Mouse (Mus musculus) layer of hippocampus, adult 9-10 months (tissue): ENCODE results near the gene Olfr504.
"Not testable (repeated sequence)": the region's sequence is repeated elsewhere in the genome, so short reads cannot be mapped to it uniquely, and the experiment has no call there.

Experiments
- DNase-seq: peaks from one replicate; pipeline ENCODE4 v3.0.0; 2022; ENCODE audit warnings: low spot score

Gene Olfr504

DNA sequence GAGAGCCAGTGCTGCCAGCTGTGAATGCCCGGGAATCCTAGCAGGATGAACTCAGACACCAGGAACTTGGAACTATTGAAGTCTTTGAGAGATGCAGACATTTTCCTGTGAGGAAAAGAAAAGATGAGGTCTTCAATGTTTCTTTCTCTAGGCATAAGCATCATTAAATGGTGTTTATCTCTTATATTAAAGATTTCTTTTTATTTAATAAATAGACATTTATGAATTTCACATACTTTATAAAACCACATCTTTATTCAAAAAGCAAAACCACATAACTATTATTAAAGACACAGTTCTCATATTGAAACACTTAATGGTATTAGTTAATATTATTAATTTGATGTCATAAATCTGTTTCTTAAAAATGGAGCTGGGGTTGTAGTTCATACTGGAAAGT, at the start of gene Olfr504:
Olfr504 (minus strand) TSS at position 101 of the 400 bp plus-strand sequence.
- no peak for DNase-seq

DNA sequence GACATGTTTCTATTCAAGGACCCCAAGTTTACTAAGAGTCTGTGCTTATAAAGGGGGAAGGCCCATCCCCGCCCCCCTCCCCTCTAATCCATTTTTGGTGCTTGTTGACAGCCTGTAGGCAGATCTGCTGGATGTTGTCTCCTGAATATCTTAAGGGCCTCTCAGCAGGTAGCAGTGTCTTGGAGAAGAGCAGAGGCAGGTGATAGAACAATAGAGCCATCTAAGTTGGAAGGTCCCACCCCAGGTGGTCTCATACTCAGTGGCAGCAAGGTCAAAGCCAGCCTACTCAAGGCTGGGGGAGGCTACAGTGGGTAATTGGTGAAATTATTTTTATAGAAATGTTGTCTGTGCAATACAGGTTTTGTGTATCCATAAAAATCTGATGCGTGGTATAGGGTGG, 48.5 kb upstream of the Olfr504 start:
- DNase-seq = no peak

DNA sequence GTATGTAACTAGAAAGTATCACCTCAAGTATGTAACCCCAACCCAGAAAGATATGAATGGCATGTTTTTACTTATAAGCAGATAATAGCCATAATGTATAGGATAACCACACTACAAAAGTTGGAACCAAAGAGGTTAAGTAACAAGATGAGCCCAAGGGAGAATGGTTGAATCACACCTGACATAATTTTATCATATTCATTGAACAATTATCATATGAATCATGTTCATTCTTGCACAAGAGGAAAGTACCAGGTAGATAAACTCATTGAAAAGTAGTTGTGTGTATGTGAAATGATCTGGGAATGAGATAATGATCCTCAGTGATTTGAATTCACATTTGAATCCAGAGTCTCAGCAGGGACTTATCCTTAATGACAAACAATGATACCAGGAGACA, 44.9 kb upstream of the Olfr504 start, which contains the start of gene Olfr506:
Olfr506 (plus strand) TSS at position 301 of the 400 bp plus-strand sequence.
- DNase-seq = no peak

DNA sequence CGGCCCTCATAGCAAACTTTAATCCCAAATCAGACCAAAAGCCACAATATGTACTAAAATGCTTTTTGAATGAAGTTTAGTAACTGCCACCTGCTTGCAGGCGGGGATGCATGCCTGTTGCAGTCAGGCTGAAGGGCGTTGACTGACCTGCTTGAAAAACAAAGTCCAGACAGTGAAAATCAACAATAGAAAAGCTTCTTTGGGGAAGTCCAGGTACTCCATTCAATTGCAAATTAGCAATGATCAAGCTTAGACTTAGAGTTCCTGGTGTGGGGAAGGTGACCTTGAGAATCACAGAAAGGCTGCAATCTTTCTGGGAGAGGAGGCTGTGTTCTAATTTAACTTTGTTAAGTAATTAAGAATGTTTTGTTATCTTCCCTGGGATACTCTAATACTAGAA, 36.3 kb upstream of the Olfr504 start:
- DNase-seq = not testable (repeated sequence)

DNA sequence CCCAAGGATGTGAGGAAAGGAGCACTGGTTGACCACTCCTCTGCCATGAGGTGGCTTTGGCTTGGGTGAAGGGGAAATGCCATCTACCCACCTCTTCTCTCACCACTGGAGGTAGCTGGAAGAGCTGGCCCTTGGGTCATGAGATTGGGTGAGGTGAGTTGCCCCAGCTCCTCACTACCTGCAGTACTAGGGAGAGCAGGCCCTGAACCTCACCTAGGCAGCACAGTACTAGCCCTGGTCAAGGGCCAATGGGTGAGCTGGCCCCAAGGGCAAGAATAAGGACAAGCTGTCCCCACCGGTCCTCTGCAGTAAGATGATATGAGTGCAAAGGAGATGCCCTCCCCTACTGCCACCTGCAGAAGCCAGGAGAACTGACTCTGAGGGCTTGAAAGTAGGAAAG, 24.2 kb upstream of the Olfr504 start:
- DNase-seq = no peak

DNA sequence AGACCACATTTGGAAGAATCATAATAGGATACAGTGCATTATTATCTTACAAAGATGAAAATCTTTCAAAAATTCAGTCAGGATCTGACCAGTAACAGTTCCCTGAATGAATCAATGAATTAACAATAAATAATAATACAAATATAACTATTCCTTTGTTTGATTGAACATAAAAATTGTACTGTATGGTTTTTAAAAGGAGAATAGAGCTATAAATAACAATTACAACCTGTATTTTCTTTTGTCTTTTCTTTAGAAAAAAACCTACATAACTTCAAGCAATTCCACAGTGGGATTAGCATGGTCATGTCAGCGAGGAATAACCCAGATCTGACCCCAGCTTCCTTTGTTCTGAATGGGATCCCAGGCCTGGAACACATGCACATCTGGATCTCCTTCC, 21.4 kb downstream of the Olfr504 start, which contains the start of gene Olfr503:
Olfr503 (plus strand) TSS at position 301 of the 400 bp plus-strand sequence.
- not testable (repeated sequence) for DNase-seq

DNA sequence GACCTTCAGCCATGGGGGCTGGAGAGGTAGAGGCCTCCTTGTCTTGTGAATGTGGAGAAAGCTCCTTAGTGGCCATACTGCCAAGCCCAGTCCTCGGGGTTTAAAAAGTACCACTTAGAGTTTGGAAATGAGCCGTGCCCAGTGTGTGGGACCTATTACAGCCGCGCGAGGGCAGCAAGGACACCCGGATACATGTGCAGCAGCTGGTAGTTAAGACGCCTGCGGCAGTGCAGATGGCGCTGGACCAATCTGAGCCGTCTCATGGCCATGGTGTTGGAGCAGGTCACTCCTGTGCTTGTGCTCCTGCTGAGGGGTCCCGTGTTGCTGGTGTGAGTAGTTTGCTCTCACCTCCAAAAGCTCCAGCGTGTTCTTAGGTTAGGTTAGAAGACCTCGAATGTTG, 23.2 kb downstream of the Olfr504 start:
- no peak for DNase-seq

DNA sequence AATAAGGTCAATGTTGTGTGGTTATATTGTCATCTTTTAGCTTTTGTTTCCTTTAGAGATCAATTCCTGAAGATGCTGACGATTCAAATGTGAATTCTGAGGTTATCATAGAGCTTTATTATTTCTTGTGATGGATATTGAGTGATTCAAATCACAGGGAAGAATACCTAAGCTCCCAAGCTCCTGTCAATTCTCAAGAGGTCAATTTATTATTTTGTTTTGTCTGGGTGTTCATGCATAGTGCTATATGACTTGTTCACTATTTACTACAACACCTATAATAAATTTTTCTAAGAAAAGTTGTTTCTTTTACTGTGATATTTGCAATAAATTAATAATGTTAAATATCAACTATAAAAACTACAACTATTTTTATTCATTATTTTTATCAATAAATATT, 40.6 kb downstream of the Olfr504 start, which contains the start of gene Olfr502:
Olfr502 (minus strand) TSS at position 101 of the 400 bp plus-strand sequence.
- no peak for DNase-seq
